Mouse (Mus musculus) ovary, postnatal 36 days (tissue): ENCODE measurements around the gene Gm853.

Source experiments
- DNase-seq: peaks from one replicate; pipeline ENCODE4 v3.0.0; 2022; ENCODE audit warnings: low spot score, mixed read lengths

The Gm853 gene

DNA sequence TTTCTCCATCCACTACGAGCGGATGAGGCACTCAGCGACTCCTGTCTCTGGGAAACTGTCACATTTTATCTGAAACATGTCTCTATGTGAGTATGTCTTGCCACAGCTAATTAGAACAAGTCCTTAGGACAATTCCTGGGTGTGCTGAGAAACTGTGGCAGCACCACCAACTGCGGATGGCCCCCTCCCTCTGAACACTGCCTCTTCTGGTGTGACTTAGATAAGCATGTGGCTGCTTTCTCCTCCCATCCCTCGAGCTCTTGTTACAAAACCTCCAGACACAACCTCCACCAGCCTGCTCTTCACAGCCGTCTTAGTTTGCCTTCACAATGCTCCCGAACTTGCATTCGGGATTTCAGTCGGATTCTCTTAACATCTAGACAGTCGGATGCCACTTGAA, 8.3 kb downstream of the Gm853 start:
- no peak for DNase-seq

DNA sequence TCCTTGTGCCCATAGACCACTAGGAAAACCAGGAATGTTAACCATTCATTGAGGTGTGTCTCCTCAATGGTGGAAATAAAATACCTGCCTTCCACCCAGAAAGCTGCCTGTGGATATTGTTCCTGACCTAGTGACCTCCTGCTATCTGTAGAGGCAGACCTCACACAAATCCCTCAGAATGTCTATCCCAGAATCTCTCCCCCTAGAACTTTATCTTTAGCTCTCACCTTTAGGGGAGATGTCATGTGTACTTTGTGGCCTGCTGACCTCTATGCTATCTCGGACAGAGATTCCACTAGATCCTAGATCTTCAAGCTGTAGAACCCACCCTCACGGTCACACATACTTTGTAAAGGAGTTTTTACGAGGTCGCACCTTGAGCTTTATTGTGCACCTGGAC, 9.0 kb downstream of the Gm853 start:
- DNase-seq = no peak

DNA sequence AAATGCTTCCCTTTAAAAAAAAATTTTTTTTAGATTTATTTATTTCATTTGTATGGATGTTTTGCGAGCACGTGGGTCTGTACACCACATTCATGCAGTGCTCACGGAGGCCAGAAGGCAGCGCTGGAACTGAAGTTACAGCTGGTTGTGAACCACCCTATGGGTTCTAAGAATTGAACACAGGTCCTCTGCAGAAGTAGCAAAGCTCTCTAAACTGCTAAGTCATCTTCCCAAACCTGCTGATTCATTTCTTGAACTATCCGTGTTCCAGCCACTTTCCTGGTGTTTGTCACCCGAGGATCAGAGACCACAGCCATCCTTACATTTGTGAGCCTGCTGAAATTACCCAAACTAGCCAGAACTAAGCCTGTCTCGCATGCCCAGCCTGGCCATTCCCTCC, 9.8 kb downstream of the Gm853 start:
- DNase-seq = no peak

DNA sequence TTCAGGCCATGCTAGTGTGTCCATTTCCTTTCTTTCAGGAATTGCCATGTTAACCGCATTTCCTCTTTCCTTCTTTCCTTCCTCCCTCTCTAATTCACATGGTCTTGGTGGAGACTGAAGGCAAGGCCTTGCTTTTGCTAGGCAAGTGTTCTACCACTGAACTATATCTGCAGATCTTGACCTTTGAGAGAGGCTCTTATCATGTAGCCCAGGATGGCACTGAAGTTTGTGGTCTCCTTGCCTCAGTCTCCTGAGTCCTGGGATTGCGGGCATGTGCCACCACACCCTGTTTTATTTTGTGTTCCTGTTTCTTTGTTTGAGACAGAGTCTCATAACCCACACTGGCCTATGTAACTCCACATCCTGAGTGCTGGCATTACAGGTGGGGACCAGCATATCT, 10.3 kb downstream of the Gm853 start:
- no peak for DNase-seq

GRCm38 (mm10) chr4:130198694-130199670, 23.2 kb downstream of the Gm853 start:
- peak; percentile 89 for DNase-seq

DNA sequence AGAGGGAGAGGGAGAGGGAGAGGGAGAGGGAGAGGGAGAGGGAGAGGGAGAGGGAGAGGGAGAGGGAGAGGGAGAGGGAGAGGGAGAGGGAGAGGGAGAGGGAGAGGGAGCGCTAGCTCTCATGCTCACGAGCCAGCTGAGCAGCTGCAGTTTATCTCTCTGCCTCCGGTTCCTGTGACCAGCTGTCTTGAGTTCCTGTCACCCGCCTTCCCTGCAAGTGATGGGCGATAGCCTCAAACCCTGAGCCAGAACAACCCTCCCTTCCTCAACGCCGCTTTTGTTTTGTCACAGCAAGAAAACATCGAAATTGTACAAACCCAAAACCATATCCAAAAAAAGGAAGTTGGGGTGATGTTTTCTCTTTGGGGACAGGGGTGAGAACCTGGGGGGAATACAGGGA, 25.7 kb downstream of the Gm853 start:
- DNase-seq = no peak

GRCm38 (mm10) chr4:130195924-130196323, 26.3 kb downstream of the Gm853 start:
- no peak for DNase-seq

GRCm38 (mm10) chr4:130192266-130192665, 29.9 kb downstream of the Gm853 start:
- DNase-seq = no peak

- no peak for DNase-seq
These were observed 32.6 kb downstream of the Gm853 start for GRCm38 (mm10) chr4:130189606-130190005.

- DNase-seq = peak; percentile 81
These were observed 33.3 kb downstream of the Gm853 start for GRCm38 (mm10) chr4:130188806-130189297.

GRCm38 (mm10) chr4:130186891-130187290, 35.3 kb downstream of the Gm853 start:
- no peak for DNase-seq

- DNase-seq = no peak
These were observed 35.8 kb downstream of the Gm853 start for GRCm38 (mm10) chr4:130186450-130186849.

- no peak for DNase-seq
These were observed 38.3 kb downstream of the Gm853 start for GRCm38 (mm10) chr4:130183879-130184278.

GRCm38 (mm10) chr4:130183023-130183422, 39.2 kb downstream of the Gm853 start:
- no peak for DNase-seq

- no peak for DNase-seq
These were observed 40.3 kb downstream of the Gm853 start for GRCm38 (mm10) chr4:130181886-130182285.

GRCm38 (mm10) chr4:130180909-130181602, 41.1 kb downstream of the Gm853 start:
- DNase-seq = no peak

- no peak for DNase-seq
These were observed 42.3 kb downstream of the Gm853 start for GRCm38 (mm10) chr4:130179876-130180275.

DNA sequence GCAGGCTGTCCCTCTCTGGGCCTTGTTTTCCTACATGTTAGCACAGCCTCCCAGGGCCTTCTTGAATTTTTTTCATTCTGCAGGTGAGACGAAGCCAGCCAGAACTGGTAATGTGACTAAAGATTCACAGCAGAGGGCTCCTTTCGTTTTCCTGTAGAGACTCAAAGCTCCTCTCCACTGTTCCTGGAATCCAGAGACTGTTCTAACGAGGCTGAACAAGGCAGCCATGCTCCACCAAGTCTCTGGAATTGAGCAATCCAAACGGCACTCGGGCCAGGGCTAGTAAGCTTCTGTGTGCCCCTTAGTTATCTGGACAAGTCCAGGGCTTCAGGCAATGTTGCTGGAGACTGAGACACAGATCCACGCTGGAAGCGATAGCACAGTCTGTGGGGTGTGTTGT, 44.7 kb downstream of the Gm853 start:
- no peak for DNase-seq

DNA sequence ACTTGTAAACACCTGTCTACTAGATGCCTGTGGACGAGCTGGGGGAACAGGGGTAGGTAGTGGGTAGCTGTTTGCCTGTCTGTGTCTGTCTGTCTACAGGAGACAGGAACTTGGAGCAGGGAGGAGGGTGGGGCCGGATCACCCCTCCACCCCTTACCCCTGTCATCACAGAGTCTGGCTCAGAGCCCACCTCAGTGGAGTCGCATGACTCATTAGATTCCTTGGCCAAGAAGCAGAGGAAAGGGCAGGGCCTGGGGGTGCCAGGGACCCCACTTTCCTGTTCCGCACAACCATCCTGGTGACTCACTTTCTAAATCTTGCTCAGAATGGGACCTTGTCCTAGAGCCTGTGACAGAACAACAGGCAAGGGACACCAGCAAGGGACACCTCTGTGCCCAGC, 45.1 kb downstream of the Gm853 start:
- no peak for DNase-seq

GRCm38 (mm10) chr4:130176156-130176720, 46.0 kb downstream of the Gm853 start:
- DNase-seq = no peak

- DNase-seq = peak; percentile 33
These were observed 47.0 kb downstream of the Gm853 start, which contains the start of gene Tinagl1 for GRCm38 (mm10) chr4:130175072-130175711. TSS of gene Tinagl1 (minus strand) at chr4:130175122.
